Mouse (Mus musculus) thymus, adult 2 months (tissue): ENCODE results near the gene Pcbd1.

Experiments used
- CTCF ChIP-seq: fragments of 200-500 bp; IDR thresholded peaks from 2 replicates; pipeline ENCODE4 v1.5.1; 2012; ENCODE audit warnings: mild to moderate bottlenecking, control low read depth, low read length, moderate library complexity, borderline replicate concordance; ENCODE audit not compliant: control insufficient read depth, poor library complexity, insufficient read depth; ENCODE audit errors: extremely low read depth
- POLR2A ChIP-seq: fragments of 200-500 bp; IDR thresholded peaks from 2 replicates; pipeline ENCODE4 v1.6.1; 2012; ENCODE audit warnings: mild to moderate bottlenecking, low read length, control low read depth, moderate library complexity; ENCODE audit not compliant: control insufficient read depth, poor library complexity, insufficient read depth; ENCODE audit errors: extremely low read depth

DNA sequence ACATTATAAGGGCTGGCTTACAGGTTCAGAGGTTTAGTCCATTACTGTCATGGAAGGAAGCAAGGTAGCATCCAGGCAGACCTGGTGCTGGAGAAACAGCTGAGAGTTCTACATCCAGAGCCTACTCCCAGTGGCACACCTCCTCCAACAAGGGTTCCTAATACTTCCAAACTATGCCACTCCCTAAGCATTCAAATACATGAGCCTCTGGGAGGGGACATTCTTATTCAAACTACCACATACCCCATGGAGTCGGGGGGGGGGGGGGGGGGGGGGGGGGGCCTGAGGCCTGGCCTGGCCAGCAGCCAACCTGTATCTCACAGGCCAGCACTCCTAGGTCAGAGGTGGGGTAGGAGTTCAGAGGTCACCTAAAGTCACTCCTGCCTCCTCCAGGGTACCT lies 30.0 kb upstream of the Pcbd1 start:
- TF ChIP-seq POLR2A = no peak
- no peak for TF ChIP-seq CTCF
